Mouse (Mus musculus): ENCODE data around the gene Trib3. TPM values are rescaled to one million over a fixed set of nuclear protein-coding genes. Genes with fewer than 3 reads are reported as not detected.
"Not testable (repeated sequence)": the region's sequence is repeated elsewhere in the genome, so short reads cannot be mapped to it uniquely, and the experiment has no call there.

Gene Trib3
- 10 to 100 TPM in 2 of 4 experiments, 1 to 10 TPM in 2; 2.8 to 11.3 (median 6.9) TPM for total RNA-seq (2022)

GRCm38 (mm10) chr2:152343329-152344213, at the start of gene Trib3:
Trib3 (minus strand) TSS chr2:152344032.
- peak; percentile 79 for DNase-seq

- no peak for DNase-seq
Observed at GRCm38 (mm10) chr2:152393225-152394017, 49.6 kb upstream of the Trib3 start.

GRCm38 (mm10) chr2:152392786-152393185, 49.0 kb upstream of the Trib3 start:
- no peak for DNase-seq

- no peak for DNase-seq
Observed at GRCm38 (mm10) chr2:152384191-152384590, 40.4 kb upstream of the Trib3 start.

DNA sequence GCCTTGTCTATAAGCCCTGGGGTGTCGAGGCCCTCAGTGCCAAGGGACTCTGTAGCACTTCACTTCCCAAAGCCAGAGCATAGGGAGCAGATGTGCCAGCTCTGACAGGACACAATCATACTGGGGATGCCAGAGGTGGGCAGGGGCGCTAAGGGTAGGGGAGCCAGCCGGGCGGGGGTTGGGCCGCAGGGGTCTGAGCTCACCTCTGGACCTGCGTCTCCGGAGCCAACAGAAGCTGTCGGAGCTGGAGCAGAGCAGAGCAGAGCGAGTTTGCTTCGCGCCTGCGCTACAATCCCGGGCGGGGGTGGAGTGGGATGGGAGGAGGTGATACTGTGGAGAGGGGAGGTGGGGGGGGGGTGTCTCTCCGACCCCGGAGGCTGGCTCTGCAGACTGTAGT, 32.5 kb upstream of the Trib3 start, which contains the start of gene Nrsn2:
Nrsn2 (minus strand) TSS at position 294 of the 397 bp plus-strand sequence.
- no peak for DNase-seq

- DNase-seq, result no peak
Observed at GRCm38 (mm10) chr2:152375652-152376344, 32.0 kb upstream of the Trib3 start.

- DNase-seq, result no peak
Observed at GRCm38 (mm10) chr2:152373547-152373946, 29.7 kb upstream of the Trib3 start.

DNA sequence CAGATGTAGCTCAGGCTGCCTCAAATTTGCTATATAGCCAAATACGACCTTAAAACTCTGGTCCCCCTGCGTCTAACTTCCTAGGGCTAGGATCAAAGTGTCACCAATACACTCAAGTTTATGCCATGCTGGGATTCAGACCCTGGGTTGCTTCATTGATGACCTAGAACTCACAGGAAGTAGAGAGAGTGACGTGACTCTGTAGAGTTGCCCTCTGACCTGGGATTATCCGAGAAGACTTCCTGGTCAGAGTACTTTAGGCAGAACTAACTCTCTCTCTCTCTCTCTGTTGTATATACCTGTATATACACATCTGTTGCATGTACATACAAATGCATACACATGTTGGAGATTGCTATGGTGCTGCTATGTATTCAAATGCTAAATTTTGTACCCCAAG, 28.8 kb upstream of the Trib3 start:
- DNase-seq, result no peak

- no peak for DNase-seq
Observed at GRCm38 (mm10) chr2:152372104-152372503, 28.3 kb upstream of the Trib3 start.

DNA sequence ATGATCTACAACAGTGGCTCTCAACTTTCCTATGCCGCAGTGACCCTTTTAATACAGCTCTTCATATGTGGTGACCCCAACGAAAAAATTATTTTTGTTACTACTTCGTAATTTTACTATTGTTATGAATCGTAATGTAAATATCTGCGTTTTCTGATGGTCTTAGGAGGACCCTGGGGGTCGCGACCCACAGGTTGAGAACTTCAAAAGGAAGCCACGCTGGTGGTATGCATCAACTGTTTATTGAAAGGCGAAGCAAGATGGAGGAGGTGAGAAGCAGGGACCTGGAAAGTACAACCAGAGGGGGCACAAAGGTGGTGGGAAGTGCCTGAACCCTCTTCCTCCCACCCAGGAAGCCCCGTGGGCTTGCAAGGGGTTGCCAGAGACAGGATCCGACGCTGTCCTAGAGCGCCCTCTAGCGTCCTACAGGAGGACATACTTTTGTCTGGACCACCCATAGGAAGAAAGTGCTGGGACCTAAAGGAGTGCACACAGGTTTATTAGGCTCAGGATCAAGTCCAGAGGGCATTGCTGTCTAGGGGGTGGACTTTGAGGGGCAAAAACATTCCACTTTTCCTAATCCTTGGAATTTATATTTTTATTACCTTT, 24.8 kb upstream of the Trib3 start:
- peak; percentile 34 for DNase-seq

DNA sequence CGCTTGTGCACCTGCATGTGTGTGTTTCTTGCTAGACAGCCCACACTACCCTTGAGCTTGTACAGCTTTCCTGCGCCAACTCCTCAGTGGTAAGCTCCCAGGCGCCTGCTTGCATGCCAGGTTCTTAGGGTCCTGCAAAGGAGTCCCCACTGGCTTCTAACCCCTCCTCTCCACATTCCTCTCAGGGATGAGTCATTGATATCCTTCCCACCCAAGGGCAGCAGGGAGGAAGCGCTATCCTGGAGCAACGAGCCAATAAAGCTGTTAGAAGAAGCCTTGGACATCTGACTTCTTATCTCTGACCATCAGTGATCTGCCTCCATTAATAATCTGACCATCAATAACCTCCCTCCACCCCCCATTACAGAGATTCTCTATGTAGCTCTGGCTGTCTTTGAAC, 24.1 kb upstream of the Trib3 start:
- DNase-seq, result peak; percentile 60

DNA sequence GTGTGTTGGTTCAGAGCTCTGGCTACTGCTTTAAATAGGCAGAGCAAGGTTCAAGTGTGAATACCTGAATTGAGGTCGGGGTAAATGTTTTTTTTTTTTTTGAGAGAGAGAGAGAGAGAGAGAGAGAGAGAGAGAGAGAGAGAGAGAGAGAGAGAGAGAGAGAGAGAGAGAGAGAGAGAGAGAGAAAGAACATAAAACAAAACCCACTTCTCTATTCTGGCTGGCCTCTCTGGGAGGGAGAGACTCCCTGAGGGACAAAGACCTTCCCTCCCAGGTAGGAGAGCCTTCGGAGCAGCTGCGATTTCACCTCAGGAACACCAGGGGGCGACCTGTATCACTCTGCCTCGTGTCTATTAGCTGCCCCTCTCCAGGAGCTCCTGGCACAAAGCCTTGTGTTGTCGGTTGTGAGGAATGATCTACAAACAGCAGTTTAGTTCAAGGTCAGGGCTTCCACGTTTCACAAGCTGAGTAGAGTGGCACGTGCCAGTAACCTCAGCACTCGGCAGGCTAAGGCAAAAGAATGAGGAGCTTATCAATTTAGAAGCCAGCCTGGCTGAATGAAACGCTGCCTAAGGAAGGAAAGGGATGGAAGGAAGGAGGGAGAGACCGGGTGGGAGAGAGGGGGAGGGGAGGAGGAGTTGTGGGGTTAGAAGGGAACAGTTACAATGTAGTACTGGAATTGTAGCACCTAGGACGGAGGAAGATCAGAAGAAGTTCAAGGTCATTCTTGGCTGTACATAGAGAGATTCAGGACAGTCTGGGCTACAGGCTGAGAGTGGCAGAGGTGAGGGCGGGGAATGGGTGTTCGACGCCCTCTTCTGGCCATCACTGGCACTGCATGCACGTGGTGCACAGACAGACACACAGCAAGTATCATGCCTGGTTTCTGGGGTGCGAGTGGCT, 19.7 kb upstream of the Trib3 start:
- peak; percentile 94 for DNase-seq

- DNase-seq, result no peak
Observed at GRCm38 (mm10) chr2:152361193-152361592, 17.4 kb upstream of the Trib3 start.

GRCm38 (mm10) chr2:152360271-152360775, 16.5 kb upstream of the Trib3 start:
- DNase-seq, result peak; percentile 75

- no peak for DNase-seq
Observed at GRCm38 (mm10) chr2:152359616-152360015, 15.8 kb upstream of the Trib3 start.

DNA sequence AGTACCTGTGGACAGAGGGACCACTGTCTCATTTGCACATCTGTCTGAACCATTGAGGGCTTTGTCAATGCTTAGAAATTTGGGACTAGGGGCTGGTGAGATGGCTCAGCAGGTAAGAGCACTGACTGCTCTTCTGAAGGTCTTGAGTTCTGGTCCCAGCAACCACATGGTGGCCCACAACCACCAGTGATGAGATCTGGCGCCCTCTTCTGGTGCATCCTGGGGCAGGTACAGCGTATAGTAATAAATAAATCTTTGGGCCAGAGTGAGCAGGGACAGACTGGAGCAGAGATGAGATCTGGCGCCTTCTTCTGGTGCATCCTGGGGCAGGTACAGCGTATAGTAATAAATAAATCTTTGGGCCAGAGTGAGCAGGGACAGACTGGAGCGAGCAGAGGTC, 15.1 kb upstream of the Trib3 start:
- not testable (repeated sequence) for DNase-seq

DNA sequence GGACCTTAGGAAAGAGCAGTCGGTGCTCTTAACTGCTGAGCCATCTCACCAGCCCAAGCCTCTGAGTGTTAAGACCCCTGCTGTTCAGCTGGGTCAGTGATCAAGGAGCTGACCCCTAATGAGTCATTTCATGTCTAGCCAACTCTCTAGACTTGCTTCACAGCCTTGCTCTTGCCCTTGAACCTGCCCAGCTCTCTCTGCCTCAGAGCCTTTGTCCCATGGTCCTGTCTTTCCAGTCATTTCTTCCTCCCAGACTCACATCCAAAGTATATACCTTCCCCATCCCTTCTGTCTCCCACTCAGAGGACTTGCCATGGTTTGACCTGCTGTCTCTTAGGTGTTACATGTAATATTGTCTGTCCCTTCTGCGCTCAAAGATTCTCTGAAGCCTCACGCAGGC, 13.4 kb upstream of the Trib3 start:
- no peak for DNase-seq

- DNase-seq, result peak; percentile 67
Observed at GRCm38 (mm10) chr2:152349842-152350540, 6.2 kb upstream of the Trib3 start.

GRCm38 (mm10) chr2:152349205-152349604, 5.4 kb upstream of the Trib3 start:
- no peak for DNase-seq

DNA sequence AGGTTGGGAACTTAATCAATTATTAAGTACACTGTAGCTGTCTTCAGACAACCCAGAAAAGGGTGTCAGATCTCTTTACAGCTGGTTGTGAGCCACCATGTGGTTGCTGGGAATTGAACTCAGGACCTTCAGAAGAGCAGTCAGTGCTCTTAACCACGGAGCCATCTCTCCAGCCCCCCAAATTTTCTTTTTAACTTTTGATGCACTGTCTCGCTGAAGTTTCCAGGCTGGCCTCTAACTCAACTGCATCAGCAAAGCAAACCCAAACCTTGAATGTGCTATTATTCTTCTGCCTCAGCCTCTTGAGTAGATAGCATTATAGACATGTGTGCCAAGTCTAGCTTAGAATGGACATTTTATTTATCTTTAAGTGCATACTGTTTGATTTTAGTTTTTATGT, 3.9 kb upstream of the Trib3 start:
- no peak for DNase-seq
